Mouse (Mus musculus) forebrain, postnatal 0 days (tissue): Measurements from ENCODE around the gene Mterf1b. TPM values are rescaled to one million over a fixed set of nuclear protein-coding genes. Genes with fewer than 3 reads are reported as not detected.
"Not testable (repeated sequence)": the region's sequence is repeated elsewhere in the genome, so short reads cannot be mapped to it uniquely, and the experiment has no call there.

ENCODE experiments used
- ATAC-seq: fragments of 200-750 bp; cut with Nextera tagmentation; 2 replicates; pipeline ENCODE4 v1.8.0; 2017; ENCODE audit warnings: mild to moderate bottlenecking, moderate library complexity
- DNase-seq: peaks from one replicate; pipeline ENCODE4 v3.0.0-alpha.2; 2015
- H3K27ac ChIP-seq: fragments of 300-500 bp; sonication (generic); 2 replicates; pipeline ENCODE4 v1.5.1; 2014; ENCODE audit warnings: low read depth, mild to moderate bottlenecking, antibody characterized with exemption, low read length, moderate library complexity, mixed read lengths
- H3K27me3 ChIP-seq: fragments of 300-500 bp; sonication (generic); 2 replicates; pipeline ENCODE4 v1.6.1; 2014; ENCODE audit warnings: mild to moderate bottlenecking, low read length, mixed read lengths; ENCODE audit not compliant: insufficient read depth
- H3K36me3 ChIP-seq: fragments of 300-500 bp; sonication (generic); 2 replicates; pipeline ENCODE4 v1.6.1; 2014; ENCODE audit warnings: mild to moderate bottlenecking, moderate library complexity; ENCODE audit not compliant: insufficient read depth
- H3K4me1 ChIP-seq: fragments of 300-500 bp; sonication (generic); 2 replicates; pipeline ENCODE4 v1.6.1; 2014; ENCODE audit warnings: antibody characterized with exemption; ENCODE audit not compliant: insufficient read depth
- H3K4me2 ChIP-seq: fragments of 300-500 bp; sonication (generic); 2 replicates; pipeline ENCODE4 v1.6.1; 2014; ENCODE audit warnings: low read depth, mild to moderate bottlenecking, moderate library complexity
- H3K4me3 ChIP-seq: fragments of 300-500 bp; sonication (generic); 2 replicates; pipeline ENCODE4 v1.5.1; 2014; ENCODE audit warnings: low read depth, low read length, mixed read lengths
- H3K9ac ChIP-seq: fragments of 300-500 bp; sonication (generic); 2 replicates; pipeline ENCODE4 v1.6.1; 2014; ENCODE audit warnings: mild to moderate bottlenecking
- H3K9me3 ChIP-seq: fragments of 300-500 bp; sonication (generic); 2 replicates; pipeline ENCODE4 v1.6.1; 2016; ENCODE audit warnings: low read length
- CTCF ChIP-seq: sonication (generic); IDR thresholded peaks from 2 replicates; pipeline ENCODE4 v1.5.1; 2016; ENCODE audit warnings: antibody characterized with exemption, control low read depth, low read depth
- WGBS: fragments of 180-500 bp; shearing (Covaris S2); extraction: QIAGEN DNeasy Blood & Tissue Kit; methylation state at CpG from one replicate; pipeline ENCODE4 v1.1.7; 2014; 5-methylcytosine and 5-hydroxymethylcytosine counted together
- polyA plus RNA-seq: library from polyadenylated mRNA; unstranded; fragments of >200 nt; fragmentation: Nextera tagmentation; extraction: Ambion mirVana; gene quantifications from 2 replicates; pipeline ENCODE4 v1.2.1, GENCODE M21; 2015
- total RNA-seq: library from RNA; depleted of rRNA; stranded (reverse); fragments of >200 nt; gene quantifications from 2 replicates; pipeline ENCODE4 v1.2.3, GENCODE M21; 2014; rRNA removed

The Mterf1b gene
- 3.7 and 4.6 TPM in 2 replicates for total RNA-seq
- polyA plus RNA-seq = 1.9 and 2.0 TPM in 2 replicates

- not testable (repeated sequence) for H3K27me3 ChIP-seq, H3K27ac ChIP-seq, H3K4me1 ChIP-seq, H3K9me3 ChIP-seq, H3K36me3 ChIP-seq
- peak within 1 kb of the TSS; percentile 41 for H3K4me3 ChIP-seq
- ATAC-seq (peak; percentile 99), DNase-seq (peak; percentile 34)
- peak; percentile 44 for TF ChIP-seq CTCF
- peak within 1 kb of the TSS; percentile 48 for H3K9ac ChIP-seq
- 72% methylated on average over 10 of the region's 37 CpGs for WGBS
- H3K4me2 ChIP-seq = peak within 1 kb of the TSS; percentile 70
These were observed at the start of gene Mterf1b for GRCm38 (mm10) chr5:4191671-4192480. Mterf1b (plus strand) TSS chr5:4192367.

GRCm38 (mm10) chr5:4159418-4160071, 32.6 kb upstream of the Mterf1b start:
- H3K4me3 ChIP-seq, DNase-seq, H3K27me3 ChIP-seq, H3K9ac ChIP-seq, H3K4me2 ChIP-seq, H3K4me1 ChIP-seq, ATAC-seq, H3K27ac ChIP-seq, H3K9me3 ChIP-seq, H3K36me3 ChIP-seq: not testable (repeated sequence)
- WGBS = 68% methylated on average over 4 of the region's 5 CpGs

- TF ChIP-seq CTCF = no peak
- no peak overlapping the region for H3K4me3 ChIP-seq
- H3K27ac ChIP-seq = no peak overlapping the region
- no peaks in the 10 kb centered on the region for H3K36me3 ChIP-seq
- 80% methylated on average over 3 of the region's 3 CpGs for WGBS
- H3K4me2 ChIP-seq = no peak overlapping the region
- DNase-seq (no peak), ATAC-seq (no peak)
- H3K27me3 ChIP-seq = no peaks in the 10 kb centered on the region
- H3K9ac ChIP-seq = no peak overlapping the region
- no peaks in the 10 kb centered on the region for H3K4me1 ChIP-seq
- no peaks in the 10 kb centered on the region for H3K9me3 ChIP-seq
These were observed 30.6 kb upstream of the Mterf1b start for GRCm38 (mm10) chr5:4161554-4161953.

GRCm38 (mm10) chr5:4162461-4162860, 29.7 kb upstream of the Mterf1b start:
- 54% methylated on average over 7 of the region's 7 CpGs for WGBS
- H3K4me2 ChIP-seq = no peak overlapping the region
- H3K27me3 ChIP-seq = no peaks in the 10 kb centered on the region
- H3K9ac ChIP-seq = no peak overlapping the region
- no peak overlapping the region for H3K4me3 ChIP-seq
- ATAC-seq (no peak), DNase-seq (no peak)
- no peaks in the 10 kb centered on the region for H3K9me3 ChIP-seq
- H3K27ac ChIP-seq = no peak overlapping the region
- TF ChIP-seq CTCF = no peak
- no peaks in the 10 kb centered on the region for H3K4me1 ChIP-seq
- H3K36me3 ChIP-seq = no peaks in the 10 kb centered on the region

GRCm38 (mm10) chr5:4167813-4168529, 24.2 kb upstream of the Mterf1b start:
- H3K27me3 ChIP-seq, H3K9me3 ChIP-seq, H3K4me1 ChIP-seq, H3K36me3 ChIP-seq, H3K27ac ChIP-seq, DNase-seq, ATAC-seq, H3K4me3 ChIP-seq, H3K9ac ChIP-seq, H3K4me2 ChIP-seq: not testable (repeated sequence)
- 70% methylated on average over 6 of the region's 6 CpGs for WGBS

GRCm38 (mm10) chr5:4168530-4168926, 23.6 kb upstream of the Mterf1b start:
- H3K4me3 ChIP-seq, H3K4me2 ChIP-seq, H3K4me1 ChIP-seq, H3K9me3 ChIP-seq, H3K27me3 ChIP-seq, H3K9ac ChIP-seq, ATAC-seq, DNase-seq, H3K36me3 ChIP-seq, H3K27ac ChIP-seq: not testable (repeated sequence)
- 72% methylated on average over 4 of the region's 4 CpGs for WGBS

- not testable (repeated sequence) for H3K4me2 ChIP-seq, H3K4me3 ChIP-seq, H3K27me3 ChIP-seq, H3K27ac ChIP-seq, ATAC-seq, H3K36me3 ChIP-seq, H3K9ac ChIP-seq, H3K9me3 ChIP-seq, H3K4me1 ChIP-seq, DNase-seq
- 84% methylated on average over 3 of the region's 3 CpGs for WGBS
These were observed 15.7 kb upstream of the Mterf1b start for GRCm38 (mm10) chr5:4176421-4176820.
